Mouse (Mus musculus) adrenal gland (tissue): ENCODE data around the gene Olfr910.

ENCODE experiments used
- intact Hi-C: fragments of 180-260 bp; cut with DNase I; formaldehyde crosslinking; loops from one replicate; pipeline ENCODE4 v1.15.1; 2025
- long read RNA-seq, 2 experiments: library from polyadenylated mRNA; unstranded; transcript quantifications; one replicate each; pipeline ENCODE4 v2.0.0; 2020; ENCODE audit warnings: borderline replicate concordance in 1 of 2; ENCODE audit not compliant: insufficient replicate concordance in 1 of 2

The Olfr910 gene
- long read RNA-seq, experiment 1 = 0 reads
- long read RNA-seq, experiment 2 = 0 reads

DNA sequence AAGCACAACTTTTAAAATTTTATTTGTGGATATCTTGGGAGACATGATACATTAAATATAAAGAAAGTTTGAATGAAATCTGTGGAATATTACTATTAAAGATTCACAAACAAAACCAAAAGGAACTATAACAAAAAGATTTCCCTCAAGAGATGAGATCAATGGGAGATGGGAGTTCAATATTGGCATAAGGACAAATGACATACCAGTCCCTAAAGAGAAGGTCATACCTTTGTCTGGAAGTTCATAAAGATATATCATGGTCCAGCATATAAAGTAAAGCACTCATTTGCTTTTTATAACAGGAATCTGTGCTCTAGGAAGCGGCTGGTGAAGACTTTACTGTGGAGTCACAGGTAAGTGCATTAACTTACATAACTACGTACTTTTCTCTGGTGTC lies at the start of gene Olfr910:
Gene Olfr910 (plus strand): TSS at position 301 of the 400 bp plus-strand sequence.
- intact Hi-C loops = no loop called here

DNA sequence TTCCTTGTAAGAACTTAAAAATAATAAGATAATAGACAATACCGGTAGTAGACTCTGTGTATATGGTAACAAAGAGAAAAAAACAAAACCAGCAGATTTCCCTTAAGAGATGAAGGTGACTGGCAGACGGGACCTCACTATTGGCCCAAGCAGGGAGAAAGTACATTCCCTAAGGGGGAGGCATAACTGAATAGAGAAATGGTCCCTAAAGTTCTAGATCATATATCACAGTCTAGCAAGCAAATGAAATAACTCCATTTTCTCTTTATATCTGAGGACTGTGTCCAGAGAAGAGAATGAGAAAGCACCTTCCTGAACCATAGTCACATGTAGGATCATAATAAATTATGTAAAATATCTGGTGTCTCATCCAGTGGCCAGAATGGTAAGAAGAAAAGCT lies 42.1 kb upstream of the Olfr910 start, which contains the start of gene Olfr907:
Gene Olfr907 (plus strand): TSS at position 301 of the 400 bp plus-strand sequence.
- intact Hi-C loops = no loop called here

DNA sequence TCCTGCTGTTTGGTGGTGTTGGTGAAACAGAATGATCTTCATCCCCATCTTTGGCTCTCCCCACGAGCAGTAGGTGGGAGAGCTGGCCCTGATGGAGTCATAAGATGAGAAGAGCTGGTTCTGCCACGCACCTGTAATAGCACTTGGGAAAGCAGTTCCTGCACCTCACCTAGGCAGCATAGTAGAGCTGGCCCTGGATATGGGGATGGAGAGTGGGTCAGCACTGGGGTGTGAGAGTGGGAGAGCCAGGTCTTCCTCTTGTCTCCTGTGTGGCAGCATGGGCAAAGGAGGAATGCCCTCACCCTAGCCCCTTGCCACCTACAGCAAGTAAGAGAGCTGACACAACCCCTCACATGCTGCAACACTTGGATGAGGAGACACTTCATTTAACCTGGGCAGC lies 25.3 kb upstream of the Olfr910 start:
- intact Hi-C loops = no loop called here

DNA sequence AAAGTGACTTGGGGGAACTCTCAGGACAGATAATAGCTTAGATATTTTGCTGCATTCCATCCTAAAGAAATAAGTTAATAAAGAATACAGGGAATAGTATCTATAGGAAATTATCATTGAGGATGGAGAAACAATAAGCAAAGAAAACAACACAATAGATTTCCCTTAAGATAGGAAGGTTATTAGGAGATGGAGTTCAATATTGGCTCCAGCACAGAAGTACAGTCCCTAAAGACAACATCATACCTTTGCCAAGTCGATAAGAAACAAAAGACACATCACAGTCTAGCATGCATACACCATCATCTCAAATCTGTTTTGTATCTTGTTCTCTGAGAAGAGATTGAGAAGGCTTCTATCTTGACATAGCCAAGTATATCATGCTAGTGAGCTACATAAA lies 16.4 kb upstream of the Olfr910 start, which contains the start of gene Olfr911-ps1:
Gene Olfr911-ps1 (plus strand): TSS at position 301 of the 400 bp plus-strand sequence.
- intact Hi-C loops = no loop called here

DNA sequence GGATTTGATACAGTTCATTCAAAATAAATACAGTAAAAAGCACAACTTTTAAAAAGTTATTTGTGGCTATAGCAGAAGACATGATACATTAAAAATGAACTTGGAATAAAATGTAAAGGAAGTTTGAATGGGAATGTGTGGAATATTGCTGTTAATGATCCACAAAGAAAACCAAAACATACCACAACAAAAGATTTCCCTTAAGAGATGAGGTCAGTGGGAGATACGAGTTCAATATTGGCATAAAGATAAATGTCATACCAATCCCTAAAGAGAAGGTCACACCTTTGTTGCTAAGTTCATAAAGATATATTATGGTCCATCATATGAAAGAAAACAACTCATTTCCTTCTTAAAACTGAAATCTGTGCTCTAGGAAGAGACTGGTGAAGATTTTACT lies 42.2 kb downstream of the Olfr910 start, which contains the start of gene Olfr912:
Gene Olfr912 (plus strand): TSS at position 301 of the 400 bp plus-strand sequence.
- intact Hi-C loops = no loop called here
